Comparison of ENCODE assay signal across 8 mouse cellular contexts in genomic region chr19:4878405-4879323, GRCm38 (mm10). TPM values are rescaled to one million over a fixed set of nuclear protein-coding genes. Genes with fewer than 3 reads are reported as not detected.
A peak's percentile ranks its signal among the peaks of the same experiment; 100 is the strongest.
DNase-seq lines count a peak whose midpoint lies in the region; ATAC-seq and TF ChIP-seq lines count a peak whose summit lies in the region.

TSS of gene Zdhhc24 (plus strand) at chr19:4878668.

- peaks cover 0 to 9% of the 10 kb centered on the region in 2 experiments; a peak in 2 of 4 replicates for H3K36me3 ChIP-seq in MEL (ENCODE audit: control insufficient read depth in 1 of 2, insufficient read depth in 2 of 2, low read length in 2 of 2)
- no peaks in the 10 kb centered on the region for H3K36me3 ChIP-seq in forebrain, postnatal 0 days (ENCODE audit: insufficient read depth)
- no peaks in the 10 kb centered on the region for H3K36me3 ChIP-seq in lung, embryonic 15.5 days

- peaks cover 0 to 17% of the 10 kb centered on the region in 2 experiments; a peak in 2 of 4 replicates for H3K4me1 ChIP-seq in MEL (ENCODE audit: control insufficient read depth in 1 of 2, insufficient read depth in 2 of 2, low read length in 2 of 2)
- 0 out of 2 replicates have a peak, but pooled peaks cover 4% of the 10 kb centered on the region for H3K4me1 ChIP-seq in cerebellum, adult 2 months (ENCODE audit: control insufficient read depth, insufficient read depth, low read length)
- H3K4me1 ChIP-seq in forebrain, postnatal 0 days (ENCODE audit: insufficient read depth) = no peaks in the 10 kb centered on the region
- H3K4me1 ChIP-seq in lung, embryonic 15.5 days = peaks cover 14% of the 10 kb centered on the region

- peak; percentile 99 for ATAC-seq in forebrain, postnatal 0 days
- peak; percentile 98 for ATAC-seq in lung, embryonic 15.5 days (ENCODE audit: borderline replicate concordance, extremely low read depth, low FRiP score, low TSS enrichment)

- H3K4me3 ChIP-seq in MEL (ENCODE audit: control insufficient read depth in 1 of 2, insufficient read depth in 1 of 2, low read depth in 2 of 2, low read length in 2 of 2) = peak within 1 kb of the TSS; percentile 88 to 94
- H3K4me3 ChIP-seq in cerebellum, adult 2 months (replicated peaks; ENCODE audit: insufficient read depth, low read depth, low read length) = peak within 1 kb of the TSS; percentile 64
- peak within 1 kb of the TSS; percentile 82 for H3K4me3 ChIP-seq in forebrain, postnatal 0 days (ENCODE audit: low read depth, low read length)
- H3K4me3 ChIP-seq in lung, embryonic 15.5 days = peak within 1 kb of the TSS; percentile 92

- TF ChIP-seq RAD21 in MEL (IDR thresholded peaks at IDR 0.05; ENCODE audit: low read depth, low read length) = no peak

- peak; percentile 98 for DNase-seq in MEL (ENCODE audit: low read depth, low spot score)
- peak; percentile 95 to 96 for DNase-seq in cerebellum, adult 2 months
- peak; percentile 97 for DNase-seq in forebrain, postnatal 0 days
- DNase-seq in heart, postnatal 4 days = peak; percentile 97
- peak; percentile 94 to 95 for DNase-seq in layer of hippocampus, adult 8-10 months (ENCODE audit: low spot score in 2 of 2)
- DNase-seq in ovary, adult 18-20 months (ENCODE audit: low spot score) = peak; percentile 91
- DNase-seq in thymus, postnatal 0 days (ENCODE audit: low spot score) = peak; percentile 95

- peak within 1 kb of the TSS; percentile 66 for H3K27ac ChIP-seq in MEL (ENCODE audit: control insufficient read depth, low read depth, low read length)
- no peak within 1 kb of the TSS for H3K27ac ChIP-seq in cerebellum, adult 2 months (ENCODE audit: insufficient read depth, low read length)
- H3K27ac ChIP-seq in forebrain, postnatal 0 days (ENCODE audit: low read depth, low read length) = peak within 1 kb of the TSS; percentile 72
- peak within 1 kb of the TSS; percentile 69 for H3K27ac ChIP-seq in lung, embryonic 15.5 days

- no peaks in the 10 kb centered on the region; a peak in 1 of 4 replicates for H3K27me3 ChIP-seq in MEL (ENCODE audit: control insufficient read depth in 1 of 2, insufficient read depth in 2 of 2, low read length in 2 of 2)
- no peaks in the 10 kb centered on the region for H3K27me3 ChIP-seq in cerebellum, adult 2 months (ENCODE audit: control insufficient read depth, insufficient read depth, low read length)
- H3K27me3 ChIP-seq in forebrain, postnatal 0 days (ENCODE audit: insufficient read depth, low read length) = no peaks in the 10 kb centered on the region
- H3K27me3 ChIP-seq in lung, embryonic 15.5 days = no peaks in the 10 kb centered on the region

- H3K9me3 ChIP-seq in MEL (replicated peaks; ENCODE audit: insufficient read depth, low read length) = no peaks in the 10 kb centered on the region
- H3K9me3 ChIP-seq in forebrain, postnatal 0 days (ENCODE audit: low read length) = no peaks in the 10 kb centered on the region
- H3K9me3 ChIP-seq in lung, embryonic 15.5 days = no peaks in the 10 kb centered on the region

- H3K9ac ChIP-seq in MEL (ENCODE audit: control insufficient read depth, low read depth, low read length, poor library complexity, severe bottlenecking) = peak within 1 kb of the TSS; percentile 95
- H3K9ac ChIP-seq in forebrain, postnatal 0 days = peak within 1 kb of the TSS; percentile 74
- H3K9ac ChIP-seq in lung, embryonic 15.5 days = peak within 1 kb of the TSS; percentile 90

- H3K4me2 ChIP-seq in forebrain, postnatal 0 days (ENCODE audit: low read depth) = peak within 1 kb of the TSS; percentile 80
- H3K4me2 ChIP-seq in lung, embryonic 15.5 days = peak within 1 kb of the TSS; percentile 96

- TF ChIP-seq EP300 in MEL (IDR thresholded peaks at IDR 0.05; ENCODE audit: low read depth in 1 of 2, low read length in 2 of 2) = 0 out of 4 replicates have a peak, but pooled peaks of 1 of the 2 experiments have one; percentile 2

- WGBS in cerebellum, adult 2 months = 1% methylated on average over 52 of the region's 52 CpGs
- WGBS in forebrain, postnatal 0 days = under 1% methylated on average over 52 of the region's 52 CpGs
- WGBS in lung, embryonic 15.5 days = 1% methylated on average over 52 of the region's 52 CpGs

- TF ChIP-seq POLR2A in MEL (IDR thresholded peaks at IDR 0.05; ENCODE audit: control insufficient read depth in 1 of 2, insufficient read depth in 1 of 2, low read depth in 1 of 2, low read length in 2 of 2, poor library complexity in 1 of 2) = peak; percentile 73 to 93; a peak in 3 of 4 replicates
- peak; percentile 53; the same call in 1 of the 2 replicates for TF ChIP-seq POLR2A in cerebellum, adult 2 months (IDR thresholded peaks at IDR 0.05; ENCODE audit: borderline replicate concordance, insufficient read depth, low read length)

- peaks cover 16% of the 10 kb centered on the region for H3K79me2 ChIP-seq in MEL (ENCODE audit: control insufficient read depth, insufficient read depth, low read length, poor library complexity)

- TF ChIP-seq CTCF in MEL (IDR thresholded peaks at IDR 0.05 in 2 of 3, conservative IDR thresholded peaks at IDR 0.05 in 1 of 3; ENCODE audit: control insufficient read depth in 1 of 3, insufficient read depth in 1 of 3, low read depth in 2 of 3, low read length in 3 of 3, poor library complexity in 1 of 3, severe bottlenecking in 1 of 3) = no peak
- no peak for TF ChIP-seq CTCF in cerebellum, adult 2 months (IDR thresholded peaks at IDR 0.05; ENCODE audit: borderline replicate concordance, insufficient read depth, low read depth, low read length)
- TF ChIP-seq CTCF in forebrain, postnatal 0 days (IDR thresholded peaks at IDR 0.05; ENCODE audit: low read depth) = no peak

TF ChIP-seq in MEL, 35 proteins besides CTCF, POLR2A, EP300 and RAD21 (continues in another document):
- TF ChIP-seq GATA1 (IDR thresholded peaks at IDR 0.05; ENCODE audit: low read depth, low read length) = peak; percentile 63
- TF ChIP-seq MXI1 (IDR thresholded peaks at IDR 0.05; ENCODE audit: low read depth, low read length) = peak; percentile 85
- no peak for TF ChIP-seq KAT2A (conservative IDR thresholded peaks at IDR 0.05; ENCODE audit: low read depth, low read length)
- TF ChIP-seq USF1 (IDR thresholded peaks at IDR 0.05; ENCODE audit: low read depth, low read length) = peak; percentile 23; the same call in 1 of the 2 replicates
- peak; percentile 66 for TF ChIP-seq NRF1 (IDR thresholded peaks at IDR 0.05; ENCODE audit: insufficient read depth, low read depth, low read length, poor library complexity, severe bottlenecking)
- no peak for TF ChIP-seq BHLHE40 (IDR thresholded peaks at IDR 0.05; ENCODE audit: borderline replicate concordance, low read depth, low read length)
- TF ChIP-seq MAX (IDR thresholded peaks at IDR 0.05; ENCODE audit: low read length) = no peak
- peak; percentile 62; the same call in 1 of the 2 replicates for TF ChIP-seq CHD2 (IDR thresholded peaks at IDR 0.05; ENCODE audit: low read length)
- TF ChIP-seq POLR2AphosphoS2 (IDR thresholded peaks at IDR 0.05; ENCODE audit: low read length) = peak; percentile 66; the same call in 1 of the 2 replicates
- TF ChIP-seq CHD1 (IDR thresholded peaks at IDR 0.05; ENCODE audit: low read depth, low read length) = no peak
- TF ChIP-seq SIN3A (IDR thresholded peaks at IDR 0.05; ENCODE audit: low read length) = peak; percentile 81; the same call in 1 of the 2 replicates
- 0 out of 2 replicates have a peak, but pooled peaks have one; percentile 54 for TF ChIP-seq ZMIZ1 (IDR thresholded peaks at IDR 0.05; ENCODE audit: low read depth, low read length)
- TF ChIP-seq MYC (IDR thresholded peaks at IDR 0.05; ENCODE audit: low read depth, low read length) = peak; percentile 43; the same call in 1 of the 2 replicates
- TF ChIP-seq E2F4 (IDR thresholded peaks at IDR 0.05; ENCODE audit: borderline replicate concordance, low read depth, low read length) = peak; percentile 90; the same call in 1 of the 2 replicates
- no peak for TF ChIP-seq GABPA (IDR thresholded peaks at IDR 0.05; ENCODE audit: low read depth, low read length)
- no peak for TF ChIP-seq RCOR1 (IDR thresholded peaks at IDR 0.05; ENCODE audit: low read depth, low read length)
- no peak for TF ChIP-seq TCF12 (IDR thresholded peaks at IDR 0.05; ENCODE audit: low read depth, low read length)
- peak; percentile 91 for TF ChIP-seq NELFE (IDR thresholded peaks at IDR 0.05; ENCODE audit: low read depth, low read length)
- no peak for TF ChIP-seq SMC3 (IDR thresholded peaks at IDR 0.05; ENCODE audit: low read depth, low read length)
- TF ChIP-seq ZC3H11A (IDR thresholded peaks at IDR 0.05; ENCODE audit: low read depth, low read length) = no peak
- TF ChIP-seq UBTF (IDR thresholded peaks at IDR 0.05; ENCODE audit: borderline replicate concordance, insufficient read depth, low read depth, low read length) = no peak
- TF ChIP-seq MEF2A (IDR thresholded peaks at IDR 0.05; ENCODE audit: extremely low read depth, insufficient replicate concordance, low read depth, low read length, poor library complexity, severe bottlenecking) = no peak
- peak; percentile 98 for TF ChIP-seq ELF1 (IDR thresholded peaks at IDR 0.05; ENCODE audit: low read depth, low read length)
- TF ChIP-seq MAFK (IDR thresholded peaks at IDR 0.05; ENCODE audit: borderline replicate concordance, low read depth, low read length) = no peak
- peak; percentile 75 for TF ChIP-seq MAZ (IDR thresholded peaks at IDR 0.05; ENCODE audit: low read depth, low read length)
- TF ChIP-seq ZKSCAN1 (IDR thresholded peaks at IDR 0.05; ENCODE audit: low read depth, low read length) = no peak
- TF ChIP-seq ZNF384 (IDR thresholded peaks at IDR 0.05; ENCODE audit: low read depth, low read length) = no peak
- peak; percentile 80 for TF ChIP-seq TBP (IDR thresholded peaks at IDR 0.05; ENCODE audit: low read depth, low read length)
- no peak for TF ChIP-seq JUND (IDR thresholded peaks at IDR 0.05; ENCODE audit: low read depth, low read length)
- TF ChIP-seq TAL1 (IDR thresholded peaks at IDR 0.05; ENCODE audit: low read length) = no peak
- TF ChIP-seq MYB (IDR thresholded peaks at IDR 0.05; ENCODE audit: low read depth, low read length) = no peak

RNA-seq across cellular contexts. Expression of gene Zdhhc24, which starts in this region (rescaled TPM):
- total RNA-seq in MEL (2012; rRNA removed) = 12.9 and 15.8 TPM in 2 replicates
- polyA plus RNA-seq in MEL (2012; ENCODE audit: insufficient read depth in 1 of 2, insufficient read length in 2 of 2, low read depth in 1 of 2, low replicate concordance in 2 of 2, missing spikeins in 1 of 2) = 10 to 100 TPM in 1 of 2 experiments, not detected in 1; 21.1 TPM
- 36.2 and 37.0 TPM in 2 replicates for polyA plus RNA-seq in cerebellum, adult 2 months (2012; rRNA removed)
- total RNA-seq in forebrain, postnatal 0 days (2014; rRNA removed) = 22.2 and 24.1 TPM in 2 replicates
- polyA plus RNA-seq in forebrain, postnatal 0 days (2015; fragmentation: Nextera tagmentation; extraction: Ambion mirVana) = 9.1 and 15.2 TPM in 2 replicates
- 1 to 10 TPM; 4.8 to 5.2 TPM for total RNA-seq in heart, postnatal 4 days (2021)
- total RNA-seq in layer of hippocampus, adult 8-10 months (2022) = 10 to 100 TPM; 25.1 to 32.1 (median 25.6) TPM
- 10.0 and 10.6 TPM in 2 replicates for polyA plus RNA-seq in lung, embryonic 15.5 days (2015; fragmentation: Nextera tagmentation; extraction: Ambion mirVana)
- 10.2 and 12.6 TPM in 2 replicates for polyA plus RNA-seq in thymus, postnatal 0 days (2015; fragmentation: Nextera tagmentation; extraction: Ambion mirVana)
